Mouse (Mus musculus): Measurements from ENCODE around the gene Mymx. TPM values are rescaled to one million over a fixed set of nuclear protein-coding genes. Genes with fewer than 3 reads are reported as not detected.

Gene Mymx
- polyA plus RNA-seq, 1 experiment from 2014 or later, result 0.31 TPM

DNA sequence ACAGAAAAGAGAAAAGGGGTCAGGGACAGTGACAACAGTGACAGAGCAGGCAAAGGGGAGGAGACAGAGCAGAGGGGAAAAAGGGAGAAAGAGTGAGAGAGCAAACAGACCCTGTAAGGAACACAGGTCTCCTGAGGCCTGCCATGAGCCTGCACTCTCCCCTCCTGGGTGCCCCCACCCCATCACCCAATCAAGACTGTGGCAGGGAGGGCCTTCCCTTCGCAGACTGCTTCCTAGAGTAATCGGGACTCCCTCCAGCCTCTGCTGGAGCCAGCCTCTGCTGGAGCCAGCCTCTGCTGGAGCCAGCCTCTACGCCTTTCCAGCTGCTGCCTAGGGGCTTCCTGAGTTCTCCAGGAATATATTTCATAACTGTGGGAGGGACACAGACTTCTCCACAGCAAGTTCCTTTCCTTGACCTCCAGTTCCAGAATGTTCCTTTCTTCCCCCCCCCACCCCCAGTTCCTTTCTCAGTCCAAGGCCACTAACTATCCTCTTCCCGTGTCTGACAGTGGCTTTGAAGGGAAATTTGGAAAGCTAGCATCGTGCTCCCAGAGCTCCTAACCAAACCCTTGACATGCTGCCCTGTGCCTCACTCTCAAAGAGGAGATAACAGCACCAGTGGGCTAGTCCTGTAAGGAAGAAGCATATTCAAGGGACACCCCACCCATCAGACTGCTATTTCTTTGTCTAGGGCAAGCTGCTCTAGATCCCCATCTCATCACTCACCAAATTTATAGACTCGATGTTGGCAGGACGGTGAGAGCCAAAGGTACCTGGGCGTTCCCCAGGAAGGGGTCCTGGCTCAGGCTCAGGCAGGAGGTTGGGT, 9.1 kb downstream of the Mymx start:
- 32% methylated on average over 8 of the region's 8 CpGs for WGBS
- peaks cover 22% of the 10 kb centered on the region for H3K36me3 ChIP-seq
- H3K4me1 ChIP-seq, result peaks cover 67% of the 10 kb centered on the region
- no peaks in the 10 kb centered on the region for H3K9me3 ChIP-seq
- H3K27ac ChIP-seq, result peak overlapping the region; percentile 80
- H3K27me3 ChIP-seq (ENCODE audit: insufficient read depth, poor library complexity, severe bottlenecking), result peaks cover 41% of the 10 kb centered on the region
- H3K4me3 ChIP-seq, result peak overlapping the region; percentile 77
- DNase-seq (ENCODE audit: low spot score), result no peak

DNA sequence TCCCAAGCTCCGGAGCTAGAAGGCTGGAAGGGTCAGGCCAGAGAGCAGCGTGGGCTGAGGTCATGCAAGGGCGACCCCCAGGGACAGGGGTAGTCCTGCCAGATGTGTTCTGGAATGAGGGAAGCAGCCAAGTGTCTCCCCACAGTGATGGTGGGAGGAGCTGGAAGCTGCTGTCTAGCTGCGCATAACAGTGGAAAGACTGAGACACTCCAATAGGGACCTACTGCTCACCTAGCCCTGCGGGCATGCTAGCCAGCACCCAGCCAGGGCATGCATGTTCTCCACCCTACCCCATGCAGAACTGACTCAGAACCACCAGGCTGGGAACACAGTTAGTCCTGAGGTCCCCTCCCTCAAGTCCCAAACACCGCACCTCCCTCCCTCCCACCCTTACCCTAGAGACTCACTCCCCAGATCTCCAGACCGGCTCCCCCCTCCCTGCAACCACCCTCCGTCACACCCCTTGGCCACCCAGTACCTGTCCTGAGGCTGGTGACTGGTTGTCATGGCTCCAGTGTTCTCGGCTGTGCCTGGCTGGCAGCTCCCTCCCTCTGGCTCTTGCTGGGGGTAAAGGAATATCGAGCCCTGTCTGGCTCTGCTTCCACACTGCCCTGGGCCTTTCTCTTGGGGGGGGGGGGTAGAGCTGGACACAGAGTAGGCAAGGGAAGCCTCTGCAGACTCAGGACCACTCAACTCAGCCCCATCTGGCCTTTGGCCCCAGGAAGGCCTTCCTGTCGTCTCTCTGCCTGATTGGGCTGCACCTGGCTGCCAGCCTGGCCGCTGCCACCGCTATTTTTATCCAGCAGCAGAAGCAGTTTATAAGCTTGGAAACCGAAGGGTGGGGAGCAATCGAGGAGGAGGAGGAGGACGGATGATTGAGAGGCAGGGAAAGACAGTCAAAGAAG, 9.9 kb downstream of the Mymx start:
- Histone ChIP-seq H3K4me1 (peaks cover 60% of the 10 kb centered on the region), H3K27ac (peak overlapping the region; percentile 80)

DNA sequence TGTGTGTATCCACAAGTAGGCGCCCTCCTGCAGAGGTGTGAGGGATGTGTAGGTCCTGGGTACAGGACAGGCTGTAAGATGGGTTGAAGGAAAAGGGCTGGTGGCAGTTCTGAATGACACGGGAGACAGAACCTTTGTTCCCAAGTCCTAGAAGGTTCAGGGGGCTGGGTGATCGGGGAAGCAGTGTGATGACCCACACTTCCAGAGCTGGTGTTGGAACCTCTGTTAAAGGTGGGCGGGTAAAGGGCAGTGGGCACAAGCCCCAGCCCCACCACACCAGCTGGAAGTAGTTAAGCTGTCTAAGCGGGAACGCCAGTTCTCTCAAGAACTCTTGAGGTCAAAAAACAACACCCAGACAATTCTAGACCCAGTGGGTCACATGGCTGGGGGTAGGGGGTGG, 11.5 kb downstream of the Mymx start:
- no peak overlapping the region for H3K4me3 ChIP-seq
- H3K27ac ChIP-seq, result no peak overlapping the region
- DNase-seq (ENCODE audit: low spot score), result no peak
- H3K9me3 ChIP-seq, result no peaks in the 10 kb centered on the region
- peaks cover 55% of the 10 kb centered on the region for H3K4me1 ChIP-seq
- peaks cover 38% of the 10 kb centered on the region for H3K36me3 ChIP-seq
- peaks cover 26% of the 10 kb centered on the region for H3K27me3 ChIP-seq (ENCODE audit: insufficient read depth, poor library complexity, severe bottlenecking)
- WGBS, result 69% methylated on average over 6 of the region's 6 CpGs

More for the DNA sequence above, 9.9 kb downstream of the Mymx start:
- Histone ChIP-seq H3K9me3 (no peaks in the 10 kb centered on the region), H3K36me3 (peaks cover 28% of the 10 kb centered on the region), H3K27me3 (ENCODE audit: insufficient read depth, poor library complexity, severe bottlenecking) (peaks cover 40% of the 10 kb centered on the region), H3K4me3 (peak overlapping the region; percentile 77)
- DNase-seq (ENCODE audit: low spot score), result no peak
- 44% methylated on average over 16 of the region's 16 CpGs for WGBS

DNA sequence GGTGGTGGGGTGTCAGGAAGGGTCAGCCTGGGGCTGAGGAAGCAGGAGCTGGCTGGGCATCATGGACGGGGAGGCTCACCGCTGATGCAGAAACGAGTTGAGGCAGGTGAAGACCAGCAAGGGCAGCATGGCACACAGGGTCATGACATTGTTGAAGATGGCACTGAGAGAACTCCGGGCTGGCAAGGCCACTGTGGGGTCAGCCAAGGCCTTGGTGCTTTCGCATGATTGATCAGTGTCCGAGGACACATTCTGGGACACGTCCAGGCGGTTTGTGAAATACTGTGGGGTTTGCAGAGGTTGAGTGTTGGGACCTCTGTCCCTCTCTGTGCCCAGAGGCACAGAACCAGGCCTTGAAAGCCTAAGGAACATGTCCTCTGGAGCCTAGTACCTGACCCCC, 12.1 kb downstream of the Mymx start:
- Histone ChIP-seq H3K27me3 (ENCODE audit: insufficient read depth, poor library complexity, severe bottlenecking) (peaks cover 21% of the 10 kb centered on the region), H3K36me3 (peaks cover 38% of the 10 kb centered on the region), H3K9me3 (no peaks in the 10 kb centered on the region), H3K4me1 (peaks cover 55% of the 10 kb centered on the region), H3K4me3 (no peak overlapping the region), H3K27ac (no peak overlapping the region)
- WGBS, result 89% methylated on average over 8 of the region's 8 CpGs
- DNase-seq (ENCODE audit: low spot score), result no peak

DNA sequence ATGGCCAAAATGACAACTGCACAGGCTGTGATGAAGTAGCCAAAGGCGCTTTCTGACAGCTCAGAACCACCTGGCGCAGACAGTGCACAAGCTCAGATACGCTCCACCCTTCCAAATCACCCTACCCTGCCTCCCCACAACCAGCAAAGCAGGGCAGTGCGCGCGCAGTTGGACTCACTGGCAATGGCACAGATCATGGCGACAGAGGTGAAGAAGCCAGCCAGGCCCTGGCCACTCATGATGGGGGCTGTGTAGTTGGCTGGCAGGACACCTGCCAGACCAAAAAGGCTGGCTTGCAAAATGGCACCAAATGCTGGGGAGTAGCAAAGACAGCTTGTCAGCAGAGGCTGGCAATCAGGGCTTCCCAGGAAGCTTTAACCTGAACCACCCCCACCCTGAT, 12.7 kb downstream of the Mymx start:
- H3K4me3 ChIP-seq, result no peak overlapping the region
- H3K36me3 ChIP-seq, result peaks cover 38% of the 10 kb centered on the region
- no peak overlapping the region for H3K27ac ChIP-seq
- no peaks in the 10 kb centered on the region for H3K9me3 ChIP-seq
- no peak for DNase-seq (ENCODE audit: low spot score)
- H3K4me1 ChIP-seq, result peaks cover 55% of the 10 kb centered on the region
- WGBS, result 98% methylated on average over 7 of the region's 7 CpGs
- H3K27me3 ChIP-seq (ENCODE audit: insufficient read depth, poor library complexity, severe bottlenecking), result peaks cover 15% of the 10 kb centered on the region

DNA sequence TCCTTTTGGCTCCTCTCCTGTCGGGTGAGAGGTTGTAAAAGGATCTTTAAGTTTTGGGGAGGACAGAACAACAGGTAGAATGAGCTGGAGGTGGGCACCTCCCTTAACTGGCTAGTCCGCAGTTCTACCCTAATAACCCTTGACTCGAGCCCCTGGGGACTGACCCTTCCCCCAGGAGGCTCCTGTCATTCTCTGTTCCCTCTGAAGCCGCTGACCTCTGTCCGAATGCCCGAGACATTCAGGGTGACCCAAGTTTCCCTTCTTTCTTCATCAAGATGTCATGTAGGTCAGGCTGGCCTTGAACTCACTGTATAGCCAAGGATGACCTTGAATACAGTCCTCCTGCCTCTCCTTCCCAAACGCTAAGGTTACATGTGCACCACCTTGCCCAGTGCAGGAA, 13.5 kb downstream of the Mymx start:
- H3K4me3 ChIP-seq, result no peak overlapping the region
- no peak for DNase-seq (ENCODE audit: low spot score)
- no peaks in the 10 kb centered on the region for H3K9me3 ChIP-seq
- 90% methylated on average over 7 of the region's 7 CpGs for WGBS
- H3K36me3 ChIP-seq, result peaks cover 38% of the 10 kb centered on the region
- H3K27me3 ChIP-seq (ENCODE audit: insufficient read depth, poor library complexity, severe bottlenecking), result 0 out of 2 replicates have a peak, but pooled peaks cover 6% of the 10 kb centered on the region
- peaks cover 51% of the 10 kb centered on the region for H3K4me1 ChIP-seq
- H3K27ac ChIP-seq, result no peak overlapping the region

DNA sequence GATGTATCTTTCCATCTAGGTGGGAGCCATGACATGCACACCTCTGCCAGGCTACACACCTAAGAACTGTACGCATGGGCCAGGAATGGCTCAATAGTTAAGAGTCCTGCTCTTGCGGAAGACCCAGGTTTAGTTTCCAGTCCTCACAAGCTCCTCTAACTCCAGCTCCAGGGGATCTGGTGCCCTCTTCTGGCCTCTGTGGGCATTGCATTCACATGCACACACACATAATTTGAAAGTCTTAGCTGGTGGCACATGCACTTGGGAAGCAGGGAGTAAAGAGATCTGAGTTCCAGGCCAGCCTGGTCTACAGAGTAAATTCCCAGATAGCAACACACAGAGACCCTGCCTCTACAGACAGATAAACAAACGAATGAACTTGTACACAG, 15.5 kb downstream of the Mymx start:
- no peaks in the 10 kb centered on the region for H3K9me3 ChIP-seq
- H3K27me3 ChIP-seq (ENCODE audit: insufficient read depth, poor library complexity, severe bottlenecking), result no peaks in the 10 kb centered on the region
- no peak overlapping the region for H3K27ac ChIP-seq
- H3K4me3 ChIP-seq, result no peak overlapping the region
- no peak for DNase-seq (ENCODE audit: low spot score)
- H3K36me3 ChIP-seq, result peaks cover 38% of the 10 kb centered on the region
- peaks cover 44% of the 10 kb centered on the region for H3K4me1 ChIP-seq
- WGBS, result 95% methylated on average over 3 of the region's 3 CpGs

DNA sequence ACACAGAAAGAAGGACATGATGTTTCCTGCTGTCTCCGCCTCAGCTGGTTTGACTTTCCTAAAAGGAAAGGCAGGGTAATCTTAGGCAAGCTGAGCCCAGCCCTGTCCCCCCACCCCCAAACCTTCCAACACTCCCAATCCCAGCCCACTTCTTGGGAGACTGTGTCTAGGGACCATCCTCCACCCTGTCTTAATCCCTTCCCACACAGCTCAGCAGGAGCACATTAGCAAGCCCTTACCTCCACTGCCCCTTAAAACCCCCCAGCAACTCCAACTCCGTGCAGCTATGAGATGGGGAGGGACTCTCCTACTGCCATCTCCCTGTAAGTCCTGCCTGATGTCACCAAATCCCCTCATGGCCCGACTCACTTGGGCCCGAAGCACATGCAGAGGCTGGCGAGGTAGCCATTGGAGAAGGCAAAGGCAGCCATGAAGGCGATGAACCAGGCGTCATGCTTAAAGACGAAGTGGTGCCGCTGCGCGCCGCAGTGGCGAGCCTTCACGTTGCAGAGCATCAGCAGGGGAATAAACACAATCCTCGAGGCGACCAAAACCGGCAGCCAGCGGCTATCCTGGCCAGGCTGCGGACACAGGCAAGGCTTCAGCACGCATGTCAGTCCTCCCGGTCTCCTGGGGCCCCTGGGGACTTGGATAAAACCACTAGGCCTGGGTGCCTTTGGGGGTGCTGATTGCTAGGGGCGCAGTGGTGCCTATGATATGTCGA, 16.0 kb downstream of the Mymx start:
- peaks cover 43% of the 10 kb centered on the region for H3K4me1 ChIP-seq
- 56% methylated on average over 23 of the region's 23 CpGs for WGBS
- no peaks in the 10 kb centered on the region for H3K9me3 ChIP-seq
- peak overlapping the region; percentile 25; the same call in 1 of the 2 replicates for H3K4me3 ChIP-seq
- peak overlapping the region; percentile 88 for H3K27ac ChIP-seq
- DNase-seq (ENCODE audit: low spot score), result no peak
- H3K36me3 ChIP-seq, result peaks cover 38% of the 10 kb centered on the region
- H3K27me3 ChIP-seq (ENCODE audit: insufficient read depth, poor library complexity, severe bottlenecking), result no peaks in the 10 kb centered on the region

DNA sequence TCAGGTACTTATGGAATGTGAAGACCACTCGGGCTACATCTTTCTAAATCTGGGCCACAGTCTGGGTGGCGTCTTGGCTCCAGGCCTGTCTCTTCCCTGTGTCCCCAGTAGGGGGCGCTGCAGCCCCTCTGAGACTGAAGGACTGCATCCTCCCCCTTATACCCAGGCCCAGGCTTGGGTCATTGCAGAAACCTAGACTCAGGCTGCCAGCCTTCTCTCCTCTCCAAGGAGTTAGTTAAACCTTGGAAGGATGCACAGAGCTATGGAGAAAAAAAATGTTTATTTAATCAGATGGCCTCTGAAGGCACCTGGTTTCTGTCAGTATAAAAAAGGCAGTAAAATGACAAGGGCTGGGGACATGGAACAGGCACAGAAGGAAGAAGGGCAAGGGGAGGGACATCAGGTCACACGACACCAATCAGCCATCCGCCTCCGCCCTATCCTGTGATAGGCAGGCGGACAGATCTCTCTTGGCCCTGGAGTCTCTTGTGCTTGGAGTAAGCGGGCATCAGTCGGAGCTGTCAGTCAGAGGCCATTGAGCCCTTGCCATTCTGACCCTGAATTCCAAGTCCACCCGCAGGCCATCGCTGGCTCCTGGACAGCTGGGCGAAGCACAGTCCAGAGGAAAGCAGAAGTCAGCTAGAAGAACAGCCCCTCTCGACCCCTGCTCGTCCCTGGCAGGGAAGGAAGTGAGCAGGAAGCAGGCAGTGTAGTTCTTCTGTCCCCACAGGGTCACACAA, 16.8 kb downstream of the Mymx start:
- Histone ChIP-seq H3K36me3 (peaks cover 38% of the 10 kb centered on the region), H3K27me3 (ENCODE audit: insufficient read depth, poor library complexity, severe bottlenecking) (no peaks in the 10 kb centered on the region), H3K9me3 (no peaks in the 10 kb centered on the region), H3K4me3 (peak overlapping the region; percentile 28; the same call in 1 of the 2 replicates), H3K4me1 (peaks cover 44% of the 10 kb centered on the region), H3K27ac (peak overlapping the region; percentile 88)
- DNase-seq (ENCODE audit: low spot score), result peak; percentile 94
- WGBS, result 7% methylated on average over 14 of the region's 14 CpGs

DNA sequence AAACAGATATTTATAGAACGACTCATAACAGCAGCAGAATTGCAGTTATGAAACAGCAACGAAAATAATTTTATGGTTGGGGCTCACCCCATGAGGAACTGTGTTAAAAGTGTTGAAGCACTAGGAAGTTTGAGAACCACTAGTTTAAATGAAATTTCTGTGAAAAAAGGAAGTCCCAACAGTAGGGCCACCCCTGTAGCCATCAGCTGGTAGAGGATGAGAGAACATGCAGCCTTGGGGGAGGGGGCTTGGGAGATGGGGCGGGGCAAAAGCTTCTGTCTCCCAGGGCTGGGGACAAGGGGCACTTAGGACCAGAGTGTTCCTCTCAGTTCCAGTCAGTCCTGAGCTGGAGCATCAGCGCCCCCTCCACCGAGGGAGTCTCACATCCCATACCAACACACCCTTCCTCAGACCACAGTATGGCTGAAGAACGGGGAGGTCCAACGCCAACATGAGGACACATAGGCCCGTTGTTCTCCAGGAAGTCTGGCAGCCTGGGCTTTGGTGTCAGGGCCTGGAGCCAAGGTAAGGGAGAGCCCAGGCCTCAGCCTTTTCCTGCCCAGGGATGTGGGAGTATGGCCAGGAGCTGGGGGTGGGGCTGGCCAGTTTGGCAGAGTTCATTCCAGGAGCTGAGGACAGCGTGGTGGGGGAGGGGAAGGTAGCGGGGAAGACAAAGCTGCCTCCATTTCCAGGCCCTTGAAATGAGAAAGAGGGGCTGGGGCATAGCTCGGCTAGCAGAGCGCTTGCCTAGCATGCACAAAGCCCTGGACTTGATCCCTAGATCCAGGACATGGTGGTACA, 17.6 kb downstream of the Mymx start:
- Histone ChIP-seq H3K36me3 (peaks cover 30% of the 10 kb centered on the region), H3K4me1 (peaks cover 44% of the 10 kb centered on the region), H3K9me3 (no peaks in the 10 kb centered on the region), H3K27ac (peak overlapping the region; percentile 88), H3K27me3 (ENCODE audit: insufficient read depth, poor library complexity, severe bottlenecking) (no peaks in the 10 kb centered on the region), H3K4me3 (peak overlapping the region; percentile 28)
- WGBS, result 29% methylated on average over 12 of the region's 12 CpGs
- no peak for DNase-seq (ENCODE audit: low spot score)

DNA sequence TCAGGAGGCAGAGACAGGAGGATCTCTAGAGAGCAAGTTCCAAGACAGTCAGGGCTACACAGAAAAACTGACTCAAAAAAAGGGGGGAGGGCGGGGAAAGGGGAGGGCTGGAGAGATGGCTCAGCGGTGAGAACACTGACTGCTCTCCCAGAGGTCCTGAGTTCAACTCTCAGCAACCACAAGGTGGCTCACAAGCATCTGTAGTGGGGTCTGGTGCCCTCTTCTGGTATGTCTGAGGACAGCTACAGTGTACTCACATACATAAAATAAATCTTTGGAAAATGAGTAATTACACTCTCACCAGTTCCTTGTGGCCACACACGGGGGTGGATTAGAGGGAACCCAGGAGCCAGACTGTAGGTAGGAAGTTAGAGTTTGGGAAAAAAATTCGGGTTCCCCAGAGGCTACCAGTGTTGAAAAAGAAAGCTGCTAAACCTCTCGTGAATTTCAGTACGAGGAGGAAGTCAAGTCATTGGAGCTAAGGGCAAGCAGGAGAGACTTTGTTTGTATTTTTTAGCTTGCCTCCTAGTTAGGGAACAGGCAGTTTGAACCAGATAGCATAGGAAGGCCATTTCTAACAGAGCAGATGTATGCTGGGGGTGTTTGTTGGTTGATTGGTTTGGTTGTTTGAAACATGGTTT, 19.1 kb downstream of the Mymx start:
- no peaks in the 10 kb centered on the region for H3K27me3 ChIP-seq (ENCODE audit: insufficient read depth, poor library complexity, severe bottlenecking)
- H3K9me3 ChIP-seq, result no peaks in the 10 kb centered on the region
- WGBS, result 69% methylated on average over 6 of the region's 6 CpGs
- no peak overlapping the region for H3K27ac ChIP-seq
- no peak overlapping the region for H3K4me3 ChIP-seq
- H3K4me1 ChIP-seq, result peaks cover 50% of the 10 kb centered on the region
- no peak for DNase-seq (ENCODE audit: low spot score)
- H3K36me3 ChIP-seq, result peaks cover 16% of the 10 kb centered on the region
